Mouse (Mus musculus): ENCODE data around the gene Pold2. TPM values are rescaled to one million over a fixed set of nuclear protein-coding genes. Genes with fewer than 3 reads are reported as not detected.
A peak's percentile ranks its signal among the peaks of the same experiment; 100 is the strongest.

The Pold2 gene
- total and polyA plus RNA-seq, 2 experiments from 2014 or later, result 32.9 to 49.5 TPM

DNA sequence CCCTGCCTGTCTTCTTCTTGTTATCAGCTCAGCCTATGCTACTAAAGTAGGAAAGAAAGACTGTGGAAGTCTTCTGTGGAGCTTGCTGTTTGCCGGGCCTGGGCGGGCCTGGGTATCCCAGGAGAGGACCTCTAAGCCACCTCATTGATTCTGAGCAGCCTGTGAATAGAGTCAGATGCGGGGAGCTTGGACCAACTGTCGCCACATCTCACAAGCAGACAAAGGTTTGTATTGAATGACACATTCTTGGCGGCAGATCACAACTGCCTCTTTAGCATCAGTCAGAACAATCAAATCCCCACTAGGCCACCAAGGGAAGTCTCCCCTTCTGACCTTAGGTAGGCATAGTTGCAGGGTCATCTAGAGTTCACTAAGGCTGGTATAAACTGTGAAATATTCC lies 9.2 kb upstream of the Pold2 start:
- no peaks in the 10 kb centered on the region for H3K36me3 ChIP-seq (ENCODE audit: insufficient read depth, low read length)
- no peak for DNase-seq (ENCODE audit: low spot score)

DNA sequence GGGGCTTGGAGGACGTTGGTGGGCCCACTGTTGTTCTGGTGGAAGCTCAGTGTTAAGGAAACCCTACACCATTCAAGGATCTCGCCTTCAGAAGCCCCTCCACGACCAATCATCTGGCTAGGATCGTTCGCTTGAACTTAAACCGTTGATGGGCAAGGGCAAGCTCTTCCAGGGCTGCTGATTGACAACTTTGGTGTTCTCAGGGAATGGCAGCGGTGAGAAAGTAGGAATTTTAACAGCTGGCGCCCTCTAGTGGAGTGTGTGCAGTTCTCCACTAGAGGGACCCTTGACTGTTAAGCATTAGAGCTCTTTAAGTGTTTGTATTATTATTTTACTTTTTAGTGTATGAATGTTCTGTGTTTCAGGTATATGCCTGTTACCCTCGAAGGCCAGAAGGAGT lies 8.1 kb upstream of the Pold2 start:
- no peaks in the 10 kb centered on the region for H3K27me3 ChIP-seq (ENCODE audit: insufficient read depth, low read length)
- peak; percentile 34; the same call in 1 of the 2 replicates for ATAC-seq

More for the DNA sequence above, 9.2 kb upstream of the Pold2 start:
- H3K27ac ChIP-seq, result 0 out of 2 replicates have a peak overlapping the region, but pooled peaks have one; percentile 16
- no peak overlapping the region for H3K4me2 ChIP-seq (ENCODE audit: low read depth, low read length)
- no peak for TF ChIP-seq CTCF (IDR thresholded peaks at IDR 0.05; ENCODE audit: low read depth)
- 19% methylated on average over 5 of the region's 5 CpGs for WGBS
- peaks cover 3% of the 10 kb centered on the region for H3K4me1 ChIP-seq (ENCODE audit: insufficient read depth, low read length)
- no peak for ATAC-seq
- H3K9ac ChIP-seq (replicated peaks; ENCODE audit: low read length), result no peak overlapping the region
- no peak overlapping the region for H3K4me3 ChIP-seq (ENCODE audit: low read length)
- no peaks in the 10 kb centered on the region for H3K27me3 ChIP-seq (ENCODE audit: insufficient read depth, low read length)
- H3K9me3 ChIP-seq (ENCODE audit: low read length), result no peaks in the 10 kb centered on the region

DNA sequence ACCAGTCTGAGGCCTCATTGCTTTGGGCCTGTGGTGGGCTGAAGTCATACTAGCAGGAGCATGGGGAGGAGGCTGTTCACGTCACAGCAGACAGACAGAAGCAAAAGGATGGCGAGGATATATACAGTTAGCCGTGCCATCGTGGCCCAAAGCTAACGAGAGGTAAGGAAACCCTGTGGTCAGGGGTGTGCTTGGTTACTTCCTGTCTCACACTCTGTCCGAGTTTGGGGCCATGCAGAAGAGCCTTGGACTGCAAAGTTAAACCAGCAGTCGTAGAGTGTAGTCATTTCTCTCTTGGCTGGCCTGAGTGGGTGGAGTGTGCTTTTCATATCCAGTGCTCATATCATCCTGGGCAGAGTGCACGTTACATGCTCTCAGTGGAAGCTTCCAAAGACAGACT lies 4.4 kb upstream of the Pold2 start:
- H3K4me3 ChIP-seq (ENCODE audit: low read length), result no peak overlapping the region
- DNase-seq (ENCODE audit: low spot score) (no peak), ATAC-seq (no peak)
- H3K27ac ChIP-seq, result no peak overlapping the region
- H3K36me3 ChIP-seq (ENCODE audit: insufficient read depth, low read length), result no peaks in the 10 kb centered on the region
- H3K4me2 ChIP-seq (ENCODE audit: low read depth, low read length), result no peak overlapping the region
- TF ChIP-seq CTCF (IDR thresholded peaks at IDR 0.05; ENCODE audit: low read depth), result no peak
- H3K27me3 ChIP-seq (ENCODE audit: insufficient read depth, low read length), result no peaks in the 10 kb centered on the region
- peaks cover under 1% of the 10 kb centered on the region; the same call in 1 of the 2 replicates for H3K4me1 ChIP-seq (ENCODE audit: insufficient read depth, low read length)
- no peak overlapping the region for H3K9ac ChIP-seq (replicated peaks; ENCODE audit: low read length)
- WGBS, result 82% methylated on average over 8 of the region's 8 CpGs
- H3K9me3 ChIP-seq (ENCODE audit: low read length), result no peaks in the 10 kb centered on the region

More for the DNA sequence above, 8.1 kb upstream of the Pold2 start:
- Histone ChIP-seq H3K4me1 (ENCODE audit: insufficient read depth, low read length) (no peaks in the 10 kb centered on the region), H3K4me2 (ENCODE audit: low read depth, low read length) (no peak overlapping the region), H3K9me3 (ENCODE audit: low read length) (no peaks in the 10 kb centered on the region), H3K4me3 (ENCODE audit: low read length) (no peak overlapping the region), H3K36me3 (ENCODE audit: insufficient read depth, low read length) (no peaks in the 10 kb centered on the region), H3K9ac (replicated peaks; ENCODE audit: low read length) (no peak overlapping the region), H3K27ac (no peak overlapping the region)
- WGBS, result 15% methylated on average over 9 of the region's 9 CpGs
- DNase-seq (ENCODE audit: low spot score), result peak; percentile 86
- TF ChIP-seq CTCF (IDR thresholded peaks at IDR 0.05; ENCODE audit: low read depth), result peak; percentile 93

DNA sequence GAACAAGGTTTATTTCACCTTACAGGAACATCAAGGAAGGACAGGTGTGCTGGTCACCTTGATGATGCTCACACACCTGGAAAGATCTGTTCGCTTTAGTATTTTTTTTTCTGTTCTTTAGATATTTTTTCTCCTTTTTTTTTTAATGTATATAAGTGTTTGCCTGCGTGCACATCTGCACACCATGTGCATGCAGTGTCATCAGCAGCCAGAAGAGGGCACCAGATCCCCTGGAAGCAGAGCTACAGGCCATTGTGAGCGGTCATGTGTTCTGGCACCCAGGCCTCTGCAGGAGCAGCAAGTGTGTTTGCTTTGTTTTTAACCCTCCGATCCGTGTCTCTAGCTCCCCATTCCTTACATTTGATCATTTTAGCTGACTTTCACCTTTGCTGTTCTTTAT lies 1.8 kb upstream of the Pold2 start:
- Histone ChIP-seq H3K4me3 (ENCODE audit: low read length) (no peak overlapping the region), H3K27ac (no peak overlapping the region), H3K27me3 (ENCODE audit: insufficient read depth, low read length) (no peaks in the 10 kb centered on the region), H3K4me1 (ENCODE audit: insufficient read depth, low read length) (peaks cover 7% of the 10 kb centered on the region; the same call in 1 of the 2 replicates), H3K36me3 (ENCODE audit: insufficient read depth, low read length) (peaks cover 2% of the 10 kb centered on the region; the same call in 1 of the 2 replicates), H3K9me3 (ENCODE audit: low read length) (no peaks in the 10 kb centered on the region), H3K4me2 (ENCODE audit: low read depth, low read length) (no peak overlapping the region), H3K9ac (replicated peaks; ENCODE audit: low read length) (no peak overlapping the region)
- ATAC-seq (no peak), DNase-seq (ENCODE audit: low spot score) (peak; percentile 79)
- TF ChIP-seq CTCF (IDR thresholded peaks at IDR 0.05; ENCODE audit: low read depth), result peak; percentile 90
- WGBS, result 49% methylated on average over 5 of the region's 5 CpGs

DNA sequence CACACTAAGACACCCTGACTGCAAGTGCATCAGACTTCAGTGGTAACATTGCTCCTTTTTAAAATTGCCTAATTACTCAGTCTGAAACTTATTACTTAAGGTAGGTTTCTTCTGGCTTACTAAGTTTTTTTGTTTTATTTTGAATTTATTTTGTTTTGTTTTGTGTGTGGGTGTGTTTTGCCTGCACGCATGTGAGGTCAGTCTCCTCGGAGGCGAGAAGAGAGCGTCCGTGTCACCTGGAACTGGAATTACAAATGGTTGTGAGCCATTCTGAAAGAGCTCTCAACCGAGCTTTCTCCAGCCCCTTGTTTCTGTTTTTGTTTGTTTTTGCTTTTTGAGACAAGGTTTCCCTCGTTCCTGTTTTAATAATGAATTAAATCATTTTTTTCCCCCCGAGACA lies 569 bp upstream of the Pold2 start:
- H3K9ac ChIP-seq (replicated peaks; ENCODE audit: low read length), result peak overlapping the region; percentile 51
- 27% methylated on average over 8 of the region's 8 CpGs for WGBS
- no peak for TF ChIP-seq CTCF (IDR thresholded peaks at IDR 0.05; ENCODE audit: low read depth)
- H3K36me3 ChIP-seq (ENCODE audit: insufficient read depth, low read length), result peaks cover 12% of the 10 kb centered on the region
- peaks cover 7% of the 10 kb centered on the region; the same call in 1 of the 2 replicates for H3K4me1 ChIP-seq (ENCODE audit: insufficient read depth, low read length)
- no peak for ATAC-seq
- peak overlapping the region; percentile 61 for H3K4me3 ChIP-seq (ENCODE audit: low read length)
- H3K4me2 ChIP-seq (ENCODE audit: low read depth, low read length), result peak overlapping the region; percentile 66
- H3K27ac ChIP-seq, result peak overlapping the region; percentile 80
- no peak for DNase-seq (ENCODE audit: low spot score)
- H3K9me3 ChIP-seq (ENCODE audit: low read length), result no peaks in the 10 kb centered on the region
- no peaks in the 10 kb centered on the region for H3K27me3 ChIP-seq (ENCODE audit: insufficient read depth, low read length)

DNA sequence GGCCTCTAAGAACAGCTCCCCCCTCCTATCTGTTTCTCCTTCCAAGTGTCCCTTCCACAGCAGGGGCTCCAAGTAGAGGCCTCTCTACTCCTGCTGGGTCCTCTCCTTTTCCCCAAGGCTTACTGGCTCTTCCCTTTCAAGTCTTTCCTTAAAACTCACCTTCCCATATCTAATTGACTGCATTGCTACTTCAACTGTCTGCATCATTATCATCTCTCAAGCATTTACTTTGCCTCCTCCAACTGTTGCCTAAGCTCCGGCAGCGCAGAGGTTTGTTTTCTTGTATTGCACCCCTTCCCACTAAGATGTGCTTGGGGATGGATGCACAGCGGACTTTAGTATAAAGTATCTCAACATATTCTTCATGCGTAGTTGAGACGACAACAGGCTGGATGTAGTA lies 671 bp downstream of the Pold2 start:
- H3K9ac ChIP-seq (replicated peaks; ENCODE audit: low read length), result peak overlapping the region; percentile 51; the same call in 1 of the 2 replicates
- ATAC-seq (no peak), DNase-seq (ENCODE audit: low spot score) (no peak)
- 1% methylated on average over 5 of the region's 5 CpGs for WGBS
- no peaks in the 10 kb centered on the region for H3K27me3 ChIP-seq (ENCODE audit: insufficient read depth, low read length)
- H3K4me1 ChIP-seq (ENCODE audit: insufficient read depth, low read length), result peaks cover 7% of the 10 kb centered on the region; the same call in 1 of the 2 replicates
- no peak overlapping the region for H3K27ac ChIP-seq
- H3K9me3 ChIP-seq (ENCODE audit: low read length), result no peaks in the 10 kb centered on the region
- TF ChIP-seq CTCF (IDR thresholded peaks at IDR 0.05; ENCODE audit: low read depth), result no peak
- peaks cover 14% of the 10 kb centered on the region for H3K36me3 ChIP-seq (ENCODE audit: insufficient read depth, low read length)
- peak overlapping the region; percentile 66 for H3K4me2 ChIP-seq (ENCODE audit: low read depth, low read length)
- peak overlapping the region; percentile 61 for H3K4me3 ChIP-seq (ENCODE audit: low read length)

DNA sequence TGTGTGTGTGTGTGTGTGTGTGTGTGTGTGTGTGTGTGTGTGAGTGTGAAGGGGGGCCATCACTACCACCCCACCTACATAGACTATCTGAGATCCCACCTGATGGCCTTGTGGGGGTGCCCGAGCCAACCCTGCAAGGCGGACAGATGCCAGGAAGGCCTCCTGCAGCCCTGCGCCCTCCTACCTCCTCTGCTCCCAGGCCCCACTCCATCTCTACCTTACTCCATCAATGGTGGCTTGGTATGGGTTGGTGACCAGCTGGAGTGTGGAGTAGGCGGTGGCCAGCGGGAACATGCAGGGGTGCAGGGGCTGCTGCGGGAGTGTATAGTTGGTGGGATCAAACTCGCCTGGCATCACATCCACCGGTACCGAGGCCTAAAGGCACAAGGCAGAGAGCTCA lies 4.9 kb downstream of the Pold2 start:
- Histone ChIP-seq H3K27me3 (ENCODE audit: insufficient read depth, low read length) (no peaks in the 10 kb centered on the region), H3K9ac (replicated peaks; ENCODE audit: low read length) (no peak overlapping the region), H3K9me3 (ENCODE audit: low read length) (no peaks in the 10 kb centered on the region), H3K27ac (no peak overlapping the region), H3K4me2 (ENCODE audit: low read depth, low read length) (no peak overlapping the region), H3K4me1 (ENCODE audit: insufficient read depth, low read length) (peaks cover 7% of the 10 kb centered on the region; the same call in 1 of the 2 replicates), H3K36me3 (ENCODE audit: insufficient read depth, low read length) (peaks cover 23% of the 10 kb centered on the region), H3K4me3 (ENCODE audit: low read length) (no peak overlapping the region)
- no peak for TF ChIP-seq CTCF (IDR thresholded peaks at IDR 0.05; ENCODE audit: low read depth)
- whole genome bisulfite sequencing, result 97% methylated on average over 9 of the region's 9 CpGs
- no peak for DNase-seq (ENCODE audit: low spot score)
- ATAC-seq, result no peak

Data from hindbrain, postnatal 0 days (tissue).